Mouse (Mus musculus): ENCODE measurements at regions not wholly inside any gene's neighbourhood (a gene's known extent, or its start where the extent isn't known, plus 50 kb on each side); places are given as distances from the start of the nearest gene placed in this dataset.

DNA sequence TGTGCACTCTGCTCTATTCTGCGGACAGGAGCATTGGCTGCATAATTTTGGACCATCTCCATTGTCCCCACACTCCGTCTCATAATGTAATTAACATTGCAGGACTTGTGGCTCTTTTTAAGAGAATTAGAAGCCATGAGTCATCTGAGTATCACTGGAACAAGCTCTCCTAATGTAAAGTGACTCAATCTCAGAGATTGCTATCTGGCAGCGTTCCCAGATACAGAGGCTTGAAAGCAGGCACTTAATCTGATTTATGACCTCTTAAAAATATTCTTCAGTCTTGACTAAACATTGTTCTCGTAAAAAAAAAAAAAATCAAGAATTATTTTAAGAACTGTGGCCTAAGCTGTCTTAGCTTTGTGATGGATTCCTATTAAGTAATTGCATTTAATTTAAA, 140.1 kb downstream of the Slc5a7 start:
- WGBS, result 31% methylated on average over 4 of the region's 4 CpGs
- ATAC-seq, result peak; percentile 55; the same call in 1 of the 2 replicates
- Histone ChIP-seq H3K27ac (ENCODE audit: low read length) (no peak overlapping the region), H3K27me3 (replicated peaks; ENCODE audit: control insufficient read depth, insufficient read depth, low read length) (no peaks in the 10 kb centered on the region), H3K9me3 (ENCODE audit: control insufficient read depth, low read length) (no peaks in the 10 kb centered on the region), H3K9ac (ENCODE audit: low read depth, low read length) (no peak overlapping the region), H3K4me3 (ENCODE audit: low read length) (no peak overlapping the region), H3K4me2 (ENCODE audit: low read depth, low read length) (no peak overlapping the region), H3K4me1 (ENCODE audit: control insufficient read depth, insufficient read depth, low read length) (no peaks in the 10 kb centered on the region), H3K36me3 (ENCODE audit: control insufficient read depth, insufficient read depth, low read length) (no peaks in the 10 kb centered on the region)

DNA sequence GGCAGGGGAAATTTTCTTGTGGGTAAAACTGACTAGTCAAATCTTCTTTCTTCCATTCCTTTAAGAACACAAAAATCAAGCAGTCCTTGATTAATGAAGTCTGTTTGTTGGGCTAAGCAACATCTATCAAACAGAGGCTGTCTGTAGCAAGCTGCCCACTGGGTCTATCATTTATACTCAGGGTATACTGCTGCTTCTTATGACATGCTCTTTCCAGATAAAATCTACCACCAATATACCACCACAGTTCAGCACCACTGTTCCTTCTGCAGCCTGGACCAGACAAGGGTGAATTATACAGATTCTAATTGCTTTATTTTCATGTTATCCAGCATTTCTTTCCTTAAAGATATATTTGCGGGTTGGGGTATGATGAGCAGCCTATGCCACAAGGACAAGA, 140.5 kb downstream of the Slc5a7 start:
- no peak for ATAC-seq
- Histone ChIP-seq H3K27me3 (replicated peaks; ENCODE audit: control insufficient read depth, insufficient read depth, low read length) (no peaks in the 10 kb centered on the region), H3K4me2 (ENCODE audit: low read depth, low read length) (no peak overlapping the region), H3K4me3 (ENCODE audit: low read length) (no peak overlapping the region), H3K36me3 (ENCODE audit: control insufficient read depth, insufficient read depth, low read length) (no peaks in the 10 kb centered on the region), H3K27ac (ENCODE audit: low read length) (no peak overlapping the region), H3K4me1 (ENCODE audit: control insufficient read depth, insufficient read depth, low read length) (no peaks in the 10 kb centered on the region), H3K9me3 (ENCODE audit: control insufficient read depth, low read length) (no peaks in the 10 kb centered on the region), H3K9ac (ENCODE audit: low read depth, low read length) (no peak overlapping the region)
- WGBS, result 68% methylated on average over 1 of the region's 1 CpGs

DNA sequence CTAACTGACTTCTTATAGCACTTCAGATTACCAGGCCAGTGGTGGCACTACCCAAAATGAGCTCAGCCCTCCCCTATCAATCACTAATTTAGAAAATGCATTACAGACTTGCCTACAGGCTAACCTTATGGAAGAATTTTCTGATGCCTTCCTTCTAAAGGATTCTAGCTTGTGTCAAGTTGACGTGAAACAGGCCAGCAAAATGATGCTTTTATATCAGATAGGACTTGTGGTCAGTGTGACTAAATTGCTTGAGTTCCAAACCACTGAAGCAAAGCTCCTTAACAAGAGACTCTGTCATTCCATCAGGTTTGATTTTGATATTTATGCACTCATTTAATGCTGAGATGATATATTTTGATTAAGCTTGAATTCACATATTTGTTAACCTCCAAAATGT, 143.0 kb downstream of the Slc5a7 start:
- WGBS, result 68% methylated on average over 1 of the region's 1 CpGs
- no peak overlapping the region for H3K27ac ChIP-seq (ENCODE audit: low read length)

DNA sequence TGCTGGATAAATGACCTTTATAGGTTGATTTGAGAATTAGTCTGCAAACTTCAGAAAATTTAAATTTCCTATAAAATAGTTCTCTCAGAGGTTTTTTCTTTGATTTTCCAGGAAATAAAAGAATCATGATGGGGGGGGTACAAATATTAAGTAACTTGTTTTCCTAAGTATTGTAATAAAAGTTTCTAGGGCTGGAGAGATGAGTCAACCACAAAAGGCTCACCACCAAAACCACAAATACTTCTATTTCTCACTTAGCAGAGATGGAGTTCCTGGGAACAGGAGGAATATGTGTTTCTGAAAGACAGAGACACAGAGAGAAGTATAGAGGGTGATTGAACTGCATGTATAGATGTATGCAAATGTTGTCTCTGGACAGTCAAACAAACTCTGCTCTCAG, 144.3 kb downstream of the Slc5a7 start:
- no peaks in the 10 kb centered on the region for H3K4me1 ChIP-seq (ENCODE audit: control insufficient read depth, insufficient read depth, low read length)
- H3K4me3 ChIP-seq (ENCODE audit: low read length), result no peak overlapping the region
- no peak overlapping the region for H3K27ac ChIP-seq (ENCODE audit: low read length)
- no peak for ATAC-seq
- H3K4me2 ChIP-seq (ENCODE audit: low read depth, low read length), result no peak overlapping the region
- no peak overlapping the region for H3K9ac ChIP-seq (ENCODE audit: low read depth, low read length)
- H3K27me3 ChIP-seq (replicated peaks; ENCODE audit: control insufficient read depth, insufficient read depth, low read length), result no peaks in the 10 kb centered on the region
- H3K36me3 ChIP-seq (ENCODE audit: control insufficient read depth, insufficient read depth, low read length), result no peaks in the 10 kb centered on the region
- H3K9me3 ChIP-seq (ENCODE audit: control insufficient read depth, low read length), result no peaks in the 10 kb centered on the region

More for the DNA sequence above, 143.0 kb downstream of the Slc5a7 start:
- no peaks in the 10 kb centered on the region for H3K27me3 ChIP-seq (replicated peaks; ENCODE audit: control insufficient read depth, insufficient read depth, low read length)
- H3K9me3 ChIP-seq (ENCODE audit: control insufficient read depth, low read length), result no peaks in the 10 kb centered on the region
- H3K4me1 ChIP-seq (ENCODE audit: control insufficient read depth, insufficient read depth, low read length), result no peaks in the 10 kb centered on the region
- H3K4me2 ChIP-seq (ENCODE audit: low read depth, low read length), result no peak overlapping the region
- no peaks in the 10 kb centered on the region for H3K36me3 ChIP-seq (ENCODE audit: control insufficient read depth, insufficient read depth, low read length)
- no peak overlapping the region for H3K9ac ChIP-seq (ENCODE audit: low read depth, low read length)
- ATAC-seq, result no peak
- no peak overlapping the region for H3K4me3 ChIP-seq (ENCODE audit: low read length)

Measured in intestine, embryonic 16.5 days (tissue).